Mouse (Mus musculus) left cerebral cortex, postnatal 4 days (tissue): ENCODE data around the gene Ppm1h. TPM values are rescaled to one million over a fixed set of nuclear protein-coding genes. Genes with fewer than 3 reads are reported as not detected.

Source experiments
- DNase-seq: peaks from one replicate; pipeline ENCODE4 v3.0.0-alpha.2; 2022
- intact Hi-C: fragments of 180-260 bp; cut with DNase I; formaldehyde crosslinking; loops from one replicate; pipeline ENCODE4 v1.15.1; 2025
- total RNA-seq, 2 experiments: library from RNA; stranded (reverse); gene quantifications; 2 replicates each; pipeline ENCODE4 v1.2.3; 2021

The Ppm1h gene
- total RNA-seq, 2 experiments from 2014 or later, result 63.3 to 68.3 TPM

DNA sequence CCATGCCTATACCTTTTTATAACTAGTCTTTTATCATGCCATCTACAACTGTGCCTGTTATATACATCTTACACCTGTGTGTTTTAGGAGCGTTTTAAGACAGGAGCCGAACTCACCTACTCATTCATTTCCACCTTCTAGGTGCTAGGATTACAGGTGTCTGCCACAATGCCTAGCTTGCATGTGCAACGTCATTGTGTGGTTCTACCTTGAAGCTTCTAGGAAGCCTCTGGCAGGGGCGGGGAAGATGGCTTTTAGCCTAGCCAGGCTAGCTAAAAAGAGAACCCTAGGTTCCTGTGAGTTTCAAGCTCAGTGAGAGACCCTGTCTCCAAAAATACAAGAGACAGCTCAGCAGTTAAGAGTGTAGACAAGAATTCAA lies 122.2 kb downstream of the Ppm1h start:
- intact Hi-C loops, result loop anchor here (10.0 kb wide), 1 partner anchor 294 kb away; no protein-coding TSS in a partner anchor
- no peak for DNase-seq

GRCm38 (mm10) chr10:122802218-122802617 lies 123.7 kb downstream of the Ppm1h start:
- no peak for DNase-seq
- intact Hi-C loops, result loop anchor here (2.0 to 10.0 kb wide), 2 partner anchors 203 to 293 kb away; no protein-coding TSS in a partner anchor

GRCm38 (mm10) chr10:122802901-122803300 lies 124.3 kb downstream of the Ppm1h start:
- intact Hi-C loops, result loop anchor here (2.0 to 10.0 kb wide), 2 partner anchors 202 to 292 kb away; no protein-coding TSS in a partner anchor
- DNase-seq, result no peak

DNA sequence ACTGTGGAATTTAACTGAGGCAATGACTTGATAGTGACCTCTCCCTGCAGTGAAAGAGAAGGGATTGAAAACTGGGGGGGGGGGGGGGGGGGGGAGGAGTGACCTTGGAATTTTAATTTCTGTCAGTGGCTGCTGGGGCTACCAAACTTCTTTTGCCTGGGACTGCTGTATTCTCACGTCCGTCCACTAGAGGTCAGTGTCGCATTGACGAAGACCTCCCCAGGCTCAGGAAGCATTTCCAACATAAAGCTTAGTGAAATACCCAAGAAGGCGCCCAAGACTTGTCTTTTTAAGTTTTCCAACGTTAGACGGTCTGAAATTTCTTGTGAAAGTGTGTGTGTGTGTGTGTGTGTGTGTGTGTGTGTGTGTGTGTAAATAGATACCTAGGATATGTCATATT lies 125.3 kb downstream of the Ppm1h start:
- DNase-seq, result peak; percentile 77
- intact Hi-C loops, result loop anchor here (2.0 to 10.0 kb wide), 2 partner anchors 201 to 291 kb away; no protein-coding TSS in a partner anchor

GRCm38 (mm10) chr10:122805866-122806265 lies 127.3 kb downstream of the Ppm1h start:
- intact Hi-C loops, result loop anchor here (5.0 to 10.0 kb wide), 2 partner anchors 181 to 289 kb away; no protein-coding TSS in a partner anchor
- no peak for DNase-seq

DNA sequence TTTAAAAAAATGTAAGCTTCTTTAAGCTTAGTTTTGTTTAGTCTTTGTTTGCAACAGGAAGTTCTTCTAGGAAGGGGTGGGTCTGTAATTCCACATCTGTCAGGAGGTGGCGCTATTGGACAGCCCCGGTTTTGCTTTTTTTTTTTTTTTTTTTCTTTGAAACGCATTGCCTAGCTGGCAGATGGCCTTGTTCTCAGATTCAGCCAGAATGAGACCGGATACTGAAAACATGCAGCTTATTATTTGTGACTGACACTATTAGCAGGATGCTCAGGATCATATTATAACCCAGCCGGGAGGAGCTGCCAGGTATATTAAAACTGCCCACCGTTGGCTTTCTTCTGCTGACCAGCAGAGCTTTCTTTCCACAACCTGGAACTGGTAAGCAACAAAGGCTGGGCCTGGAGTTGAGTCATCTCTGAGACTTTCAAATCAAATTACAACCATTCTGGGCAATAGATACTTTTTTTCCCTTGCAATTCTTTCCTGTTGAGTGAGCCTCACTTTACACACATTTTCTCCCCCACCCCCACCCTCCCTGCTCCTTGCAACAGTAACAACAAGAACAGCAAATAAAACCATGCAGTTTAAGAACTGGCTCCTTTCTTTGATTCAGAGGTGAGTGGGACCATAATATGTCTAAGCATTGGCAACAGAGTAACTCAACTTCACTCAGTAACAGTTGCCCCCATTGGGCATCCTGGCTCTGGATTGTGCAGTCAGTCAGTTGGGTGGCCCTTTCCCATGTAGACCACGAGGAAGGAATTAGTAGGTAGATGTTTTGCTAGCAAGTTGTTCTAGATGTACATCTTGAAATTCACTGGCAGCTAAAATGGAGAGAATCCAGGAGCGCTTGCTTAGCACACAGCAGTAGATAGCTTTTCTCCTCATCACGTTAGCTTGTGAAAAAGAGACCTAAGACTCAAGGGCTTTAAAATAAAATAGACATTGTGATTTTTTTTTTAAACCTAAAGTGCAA lies 128.9 kb downstream of the Ppm1h start:
- DNase-seq, result peak; percentile 81
- intact Hi-C loops, result loop anchor here (5.0 to 10.0 kb wide), 2 partner anchors 180 to 287 kb away; no protein-coding TSS in a partner anchor

DNA sequence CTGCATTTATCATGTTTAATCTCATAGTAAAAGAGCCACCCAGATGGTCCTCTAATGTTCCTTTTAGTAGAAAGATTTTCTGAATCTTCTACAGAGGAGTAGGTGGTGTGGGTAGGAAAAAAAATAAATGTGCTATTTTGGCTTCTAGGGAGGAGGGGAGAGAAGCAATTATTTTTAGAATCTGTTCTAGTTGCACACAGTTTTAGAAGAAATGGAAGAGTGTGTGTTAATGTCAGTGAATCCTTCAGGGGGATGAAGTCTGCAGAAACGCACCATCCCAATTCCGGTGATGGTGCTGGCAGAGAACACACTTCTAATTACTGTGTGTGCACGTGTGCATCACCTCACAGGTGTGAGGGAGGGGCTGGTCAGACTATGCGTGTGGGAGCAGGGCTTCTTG lies 129.6 kb downstream of the Ppm1h start:
- no peak for DNase-seq

GRCm38 (mm10) chr10:122809851-122810250 lies 131.3 kb downstream of the Ppm1h start:
- intact Hi-C loops, result loop anchor here (5.0 to 10.0 kb wide), 2 partner anchors 177 to 285 kb away; no protein-coding TSS in a partner anchor
- DNase-seq, result no peak

More for the DNA sequence above, 129.6 kb downstream of the Ppm1h start:
- intact Hi-C loops, result loop anchor here (5.0 to 10.0 kb wide), 2 partner anchors 179 to 287 kb away; no protein-coding TSS in a partner anchor

DNA sequence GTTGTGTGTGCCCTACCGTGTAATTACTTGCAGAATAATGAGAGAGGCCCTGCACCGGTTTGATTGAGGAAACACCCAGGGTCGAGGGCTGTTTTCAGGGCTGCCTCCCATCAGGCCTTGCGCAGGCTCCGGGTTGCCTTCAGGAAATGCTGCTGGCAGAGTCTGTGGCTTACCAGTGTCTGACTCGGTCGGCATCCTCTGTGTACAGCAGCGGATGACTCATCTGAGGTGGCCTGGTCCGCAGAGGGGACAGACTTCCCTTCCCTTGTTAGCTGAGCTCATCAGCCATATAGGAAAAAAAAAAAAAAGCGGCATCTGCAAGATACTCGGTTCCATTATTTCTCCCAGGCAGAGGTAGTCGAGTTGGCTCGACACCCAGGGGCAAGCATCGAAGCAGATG lies 136.5 kb downstream of the Ppm1h start:
- intact Hi-C loops, result loop anchor here (5.0 kb wide), 1 partner anchor 37 kb away; no protein-coding TSS in a partner anchor
- peak; percentile 30 for DNase-seq

- intact Hi-C loops, result loop anchor here (5.0 kb wide), 1 partner anchor 35 kb away; no protein-coding TSS in a partner anchor
- no peak for DNase-seq
Observed at GRCm38 (mm10) chr10:122817741-122818140, 139.2 kb downstream of the Ppm1h start.

DNA sequence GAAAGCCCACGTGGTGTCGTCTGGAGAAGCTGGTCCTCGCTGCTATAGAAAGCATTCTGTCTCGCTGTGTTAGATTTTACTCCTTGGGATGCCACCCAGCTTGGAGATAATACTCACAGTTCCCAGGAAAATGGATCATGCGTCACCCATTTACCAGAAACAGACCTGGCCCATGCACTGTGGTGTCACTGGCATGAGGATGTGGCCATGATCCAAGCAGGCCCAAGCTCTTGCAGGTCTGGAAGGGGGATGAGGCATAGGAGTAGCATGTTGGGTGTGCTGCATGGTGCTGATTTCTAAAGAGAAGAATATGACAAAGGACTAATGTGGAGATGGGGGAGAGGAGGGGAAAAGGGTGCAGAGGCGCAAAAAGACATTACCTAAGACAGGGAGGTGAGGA lies 141.2 kb downstream of the Ppm1h start:
- DNase-seq, result no peak

DNA sequence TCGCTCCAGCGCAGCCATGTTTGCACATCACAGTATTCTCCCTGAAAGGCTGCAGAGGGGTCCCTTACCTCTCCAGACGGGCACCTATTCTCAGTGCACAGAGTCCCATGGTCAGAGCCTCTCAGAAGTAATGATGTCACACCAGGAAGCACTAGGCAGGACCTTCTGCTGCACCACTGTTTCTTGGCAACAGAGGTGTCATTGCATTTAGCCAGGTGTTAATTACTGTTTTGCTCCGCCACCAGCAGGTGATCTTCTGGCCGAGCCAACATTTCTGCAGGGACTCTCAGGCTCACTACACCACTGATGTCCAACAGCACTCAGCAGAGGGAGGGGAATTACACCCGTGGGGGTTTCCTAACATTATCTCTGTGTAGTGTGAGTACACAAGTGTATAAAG lies 143.0 kb downstream of the Ppm1h start:
- intact Hi-C loops, result no loop called here
- DNase-seq, result peak; percentile 29

More for the DNA sequence above, 141.2 kb downstream of the Ppm1h start:
- intact Hi-C loops, result loop anchor here (5.0 kb wide), 1 partner anchor 32 kb away; no protein-coding TSS in a partner anchor

DNA sequence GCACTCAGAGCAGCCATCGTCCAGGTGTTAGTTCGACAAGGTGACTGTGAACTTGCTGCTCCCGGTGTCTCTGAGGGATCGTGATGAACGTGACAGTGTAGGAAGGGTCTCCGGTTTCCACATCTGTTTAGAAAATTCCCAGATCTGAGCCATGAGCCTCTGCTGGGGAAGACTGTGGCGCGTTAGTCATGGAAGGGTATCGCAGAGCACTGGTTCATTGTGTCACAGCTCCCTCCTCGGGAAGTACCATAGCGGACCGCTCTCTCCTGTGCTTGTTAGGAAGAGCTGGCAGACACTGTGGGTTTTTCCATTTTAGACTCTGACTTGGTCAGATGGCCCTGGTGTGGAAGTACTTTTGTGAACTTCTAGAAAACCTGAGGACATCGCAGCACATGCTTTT lies 145.1 kb downstream of the Ppm1h start:
- DNase-seq, result no peak
- intact Hi-C loops, result no loop called here

- intact Hi-C loops, result no loop called here
- DNase-seq, result no peak
Observed at GRCm38 (mm10) chr10:122826696-122827331, 148.3 kb downstream of the Ppm1h start.

DNA sequence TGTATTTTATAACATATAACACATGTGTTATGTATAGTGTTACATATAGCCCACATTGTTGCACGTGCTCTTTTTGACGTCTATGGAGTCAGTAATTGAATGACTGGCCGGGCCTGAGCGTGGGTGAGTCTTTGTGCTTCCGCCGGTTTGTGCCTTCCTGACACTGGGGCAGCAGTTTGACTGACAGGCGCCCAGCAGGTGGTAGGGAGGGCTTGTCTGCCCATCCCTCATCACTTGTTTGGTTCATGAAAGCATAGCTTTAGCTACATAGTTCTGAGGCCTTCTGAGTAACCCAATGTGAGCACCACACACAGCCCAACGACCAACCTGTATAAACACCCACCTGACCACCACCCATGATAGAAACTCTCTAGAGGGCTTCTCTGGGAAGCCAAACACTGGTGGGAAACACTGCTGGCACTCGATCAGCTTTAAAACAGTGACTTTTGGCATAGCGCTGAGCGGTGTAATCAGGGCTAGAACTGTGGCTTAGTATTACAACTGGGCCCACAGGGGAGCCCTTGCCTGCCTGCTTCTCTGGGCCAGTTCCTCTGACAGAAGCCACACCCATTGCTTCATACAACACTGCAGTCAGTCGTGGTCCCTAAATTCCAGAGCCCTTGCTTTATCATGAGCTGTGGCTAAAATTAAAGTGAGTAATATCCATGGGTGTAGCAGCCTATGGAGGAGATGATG lies 149.3 kb downstream of the Ppm1h start:
- DNase-seq, result peak; percentile 36
- intact Hi-C loops, result no loop called here

DNA sequence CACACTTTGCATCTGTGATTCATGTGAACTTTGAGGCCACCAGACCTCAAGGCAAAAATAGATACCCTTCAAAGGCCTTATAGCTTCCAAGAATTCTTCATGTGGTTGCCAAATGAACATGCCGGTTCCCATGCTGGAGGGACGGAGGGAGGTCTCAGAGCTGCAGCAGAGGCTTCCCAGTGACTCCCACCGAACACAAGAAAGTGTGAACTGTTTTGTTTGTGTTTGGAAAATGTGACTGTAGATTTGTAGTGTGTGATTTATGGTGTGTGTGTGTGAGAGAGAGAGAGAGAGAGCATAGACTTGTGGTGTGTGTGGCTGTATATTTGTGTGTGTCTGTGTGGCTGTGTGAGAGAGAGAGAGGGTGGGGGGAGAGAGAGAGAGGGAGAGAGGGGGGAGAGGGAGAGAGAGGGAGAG lies 151.2 kb downstream of the Ppm1h start:
- intact Hi-C loops, result no loop called here
- no peak for DNase-seq

DNA sequence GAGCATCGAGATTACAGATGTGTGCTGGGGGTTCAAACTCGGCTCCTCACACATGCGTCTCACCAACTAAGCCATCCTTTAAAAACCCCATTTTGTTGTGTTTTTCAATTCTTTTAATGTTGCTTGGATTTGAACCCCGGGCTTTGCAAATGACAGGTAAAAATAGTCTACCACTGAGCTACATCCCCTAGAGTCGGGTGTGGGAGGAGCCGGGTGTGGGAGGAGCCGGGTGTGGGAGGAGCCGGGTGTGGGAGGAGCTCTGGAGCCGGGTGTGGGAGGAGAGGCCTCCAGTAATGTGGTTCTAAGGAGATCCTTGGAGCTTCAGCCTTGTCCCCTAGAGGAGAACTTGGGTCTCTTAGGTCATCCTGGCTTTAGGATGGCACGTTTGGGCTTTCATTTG lies 152.1 kb downstream of the Ppm1h start:
- intact Hi-C loops, result no loop called here
- no peak for DNase-seq

DNA sequence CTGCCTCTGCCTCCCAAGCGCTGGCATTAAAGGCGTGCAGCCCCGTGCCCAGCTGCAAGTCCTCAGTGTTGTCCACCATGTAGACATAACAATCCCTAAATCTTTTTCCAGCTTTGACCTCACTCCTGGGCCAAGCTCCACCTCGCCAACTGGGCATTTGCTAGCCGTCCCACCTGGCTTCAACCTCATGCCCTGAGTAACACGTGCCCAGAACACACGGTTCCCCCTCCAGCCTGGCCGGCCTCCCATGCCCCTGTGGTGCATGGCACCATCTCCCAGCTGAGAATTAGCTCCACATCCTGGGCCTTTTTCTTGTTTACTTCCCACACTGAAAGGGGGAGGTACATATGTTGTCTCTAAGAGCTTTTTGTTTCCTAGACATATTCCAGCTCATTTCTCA lies 163.5 kb downstream of the Ppm1h start:
- intact Hi-C loops, result no loop called here
- peak; percentile 87 for DNase-seq

GRCm38 (mm10) chr10:122842961-122843360 lies 164.4 kb downstream of the Ppm1h start:
- no peak for DNase-seq
- intact Hi-C loops, result no loop called here

GRCm38 (mm10) chr10:122845471-122845870 lies 166.9 kb downstream of the Ppm1h start:
- DNase-seq, result peak; percentile 68
- intact Hi-C loops, result no loop called here
